Mouse (Mus musculus) liver, adult 2 months (tissue): Measurements from ENCODE around the gene Lrp1.

Experiments used
- CTCF ChIP-seq: fragments of 200-500 bp; IDR thresholded peaks from 2 replicates; pipeline ENCODE4 v1.5.1; 2011; ENCODE audit warnings: low read depth, low read length, control low read depth
- POLR2A ChIP-seq: fragments of 200-500 bp; IDR thresholded peaks from 2 replicates; pipeline ENCODE4 v1.6.1; 2011; ENCODE audit warnings: low read length, control low read depth; ENCODE audit not compliant: insufficient read depth; ENCODE audit errors: extremely low read depth

DNA sequence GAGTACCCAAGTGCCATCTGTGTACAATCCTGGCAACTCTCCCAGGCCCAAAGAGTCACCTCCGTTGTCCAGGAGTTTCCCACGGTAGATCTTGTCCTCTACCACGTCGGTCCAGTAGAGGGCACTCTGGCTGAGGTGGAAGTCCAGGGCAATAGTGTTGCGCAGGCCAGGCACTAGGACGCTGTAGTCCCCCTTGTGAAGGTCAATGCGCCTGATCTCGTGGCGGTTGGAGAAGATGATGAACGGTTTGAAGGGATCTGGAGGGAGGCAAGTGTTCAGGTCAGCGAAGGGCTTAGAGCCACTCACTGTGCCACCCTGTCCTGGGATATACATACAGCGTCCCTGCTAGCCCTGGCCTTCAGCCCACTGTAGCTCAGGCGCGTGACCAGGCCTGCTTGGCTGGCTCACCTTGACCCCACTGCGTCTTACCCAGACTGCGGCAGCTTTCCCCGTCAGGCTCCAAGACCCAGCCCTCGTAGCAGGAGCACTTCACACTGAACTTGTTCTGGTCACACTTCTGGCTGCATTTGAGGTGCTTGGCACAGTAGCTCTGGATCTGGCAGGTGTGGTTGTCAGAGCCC lies 44.5 kb downstream of the Lrp1 start:
- TF ChIP-seq POLR2A (no peak), CTCF (peak; percentile 93)
